Mouse (Mus musculus): Measurements from ENCODE around the gene Pex11g.

DNA sequence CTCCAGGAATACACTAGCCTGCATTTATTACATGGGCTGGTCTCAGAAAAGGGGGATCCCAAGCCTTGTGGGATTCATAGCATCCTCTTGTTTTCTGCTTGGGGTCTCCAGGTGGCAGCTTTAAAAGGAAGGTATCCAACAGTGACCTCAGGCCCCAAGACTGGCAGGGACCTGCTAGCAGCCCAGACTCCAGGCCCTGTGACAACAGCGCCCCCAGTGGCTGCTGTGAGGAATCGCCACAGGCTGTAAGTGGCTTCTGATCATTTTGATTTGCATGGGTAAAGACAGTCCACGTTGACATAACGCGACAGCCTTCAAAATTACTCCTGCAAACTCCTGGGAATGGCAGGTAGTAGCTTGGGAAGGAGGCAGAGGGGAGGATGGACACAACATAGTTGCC, 16.8 kb downstream of the Pex11g start:
- TF ChIP-seq ZNF384 (IDR thresholded peaks at IDR 0.05; ENCODE audit: low read depth, low read length): no peak
- no peak for TF ChIP-seq MAFK (IDR thresholded peaks at IDR 0.05; ENCODE audit: insufficient read depth, low read depth, low read length)

Measured in ES-E14 (cell line).